Mouse (Mus musculus) liver, postnatal 0 days (tissue): ENCODE measurements around the gene Gm20388. TPM values are rescaled to one million over a fixed set of nuclear protein-coding genes. Genes with fewer than 3 reads are reported as not detected.

Experiments
- ATAC-seq: fragments of 200-750 bp; cut with Nextera tagmentation; 2 replicates; pipeline ENCODE4 v1.8.0; 2017; ENCODE audit warnings: mild to moderate bottlenecking, moderate library complexity
- DNase-seq: peaks from one replicate; pipeline ENCODE4 v3.0.0-alpha.2; 2016
- H3K27ac ChIP-seq: fragments of 300-500 bp; sonication (generic); 2 replicates; pipeline ENCODE4 v1.5.1; 2014; ENCODE audit warnings: antibody characterized with exemption, moderate library complexity, mild to moderate bottlenecking, low read depth
- H3K27me3 ChIP-seq: fragments of 300-500 bp; sonication (generic); 2 replicates; pipeline ENCODE4 v1.6.1; 2014; ENCODE audit warnings: low read length, control low read depth, mixed read lengths; ENCODE audit not compliant: insufficient read depth
- H3K36me3 ChIP-seq: fragments of 300-500 bp; sonication (generic); replicated peaks from 2 replicates; pipeline ENCODE4 v1.6.1; 2014; ENCODE audit warnings: mild to moderate bottlenecking, control low read depth, low read length, moderate library complexity, mixed read lengths; ENCODE audit not compliant: insufficient read depth
- H3K4me1 ChIP-seq: fragments of 300-500 bp; sonication (generic); 2 replicates; pipeline ENCODE4 v1.6.1; 2014; ENCODE audit warnings: antibody characterized with exemption, mild to moderate bottlenecking, control low read depth; ENCODE audit not compliant: insufficient read depth
- H3K4me2 ChIP-seq: fragments of 300-500 bp; sonication (generic); 2 replicates; pipeline ENCODE4 v1.6.1; 2014; ENCODE audit warnings: low read depth, mild to moderate bottlenecking, low read length, moderate library complexity, mixed read lengths
- H3K4me3 ChIP-seq: fragments of 300-500 bp; sonication (generic); 2 replicates; pipeline ENCODE4 v1.5.1; 2014; ENCODE audit warnings: low read depth, low read length
- H3K9ac ChIP-seq: fragments of 300-500 bp; sonication (generic); replicated peaks from 2 replicates; pipeline ENCODE4 v1.6.1; 2014; ENCODE audit warnings: mild to moderate bottlenecking, moderate library complexity
- H3K9me3 ChIP-seq: fragments of 300-500 bp; sonication (generic); 2 replicates; pipeline ENCODE4 v1.6.1; 2016; ENCODE audit warnings: mild to moderate bottlenecking, control low read depth, low read length, mixed read lengths
- CTCF ChIP-seq: sonication (generic); IDR thresholded peaks from 2 replicates; pipeline ENCODE4 v1.5.1; 2016; ENCODE audit warnings: antibody characterized with exemption, low read depth
- EP300 ChIP-seq: IDR thresholded peaks from 2 replicates; pipeline ENCODE4 v1.6.1; 2016; ENCODE audit warnings: antibody characterized with exemption, low read depth, mild to moderate bottlenecking
- WGBS: fragments of 180-500 bp; shearing (Covaris S2); extraction: QIAGEN DNeasy Blood & Tissue Kit; methylation state at CpG from one replicate; pipeline ENCODE4 v1.1.7; 2014; ENCODE audit not compliant: insufficient replicate concordance; 5-methylcytosine and 5-hydroxymethylcytosine counted together
- polyA plus RNA-seq: library from polyadenylated mRNA; unstranded; fragments of >200 nt; fragmentation: Nextera tagmentation; extraction: Ambion mirVana; gene quantifications from 2 replicates; pipeline ENCODE4 v1.2.1, GENCODE M21; 2015

Gm20388 gene
- polyA plus RNA-seq, 1 experiment from 2014 or later, result not detected

GRCm38 (mm10) chr8:122557248-122558038, 2646.8 kb downstream of the Gm20388 start:
- Histone ChIP-seq H3K27me3 (no peaks in the 10 kb centered on the region), H3K36me3 (no peaks in the 10 kb centered on the region), H3K9ac (0 out of 2 replicates have a peak overlapping the region, but pooled peaks have one; percentile 4), H3K4me1 (peaks cover 24% of the 10 kb centered on the region), H3K27ac (peak overlapping the region; percentile 78), H3K4me2 (peak overlapping the region; percentile 62), H3K9me3 (no peaks in the 10 kb centered on the region), H3K4me3 (no peak overlapping the region)
- DNase-seq (no peak), ATAC-seq (peak; percentile 18; the same call in 1 of the 2 replicates)
- TF ChIP-seq CTCF (no peak), EP300 (no peak)
- 28% methylated on average over 10 of the region's 10 CpGs for WGBS

GRCm38 (mm10) chr8:122558671-122559349, 2648.2 kb downstream of the Gm20388 start:
- Histone ChIP-seq H3K27ac (no peak overlapping the region; the same call in 1 of the 2 replicates), H3K27me3 (no peaks in the 10 kb centered on the region), H3K9ac (no peak overlapping the region), H3K9me3 (no peaks in the 10 kb centered on the region), H3K4me1 (peaks cover 24% of the 10 kb centered on the region), H3K4me3 (no peak overlapping the region), H3K4me2 (no peak overlapping the region), H3K36me3 (no peaks in the 10 kb centered on the region)
- TF ChIP-seq CTCF (peak; percentile 48), EP300 (no peak)
- WGBS, result 36% methylated on average over 12 of the region's 12 CpGs
- peak; percentile 34 for DNase-seq
- ATAC-seq, result no peak

- no peaks in the 10 kb centered on the region for H3K9me3 ChIP-seq
- H3K9ac ChIP-seq, result no peak overlapping the region
- DNase-seq (no peak), ATAC-seq (peak; percentile 19; the same call in 1 of the 2 replicates)
- H3K36me3 ChIP-seq, result no peaks in the 10 kb centered on the region
- no peak for TF ChIP-seq CTCF
- TF ChIP-seq EP300, result no peak
- peaks cover 25% of the 10 kb centered on the region for H3K4me1 ChIP-seq
- peak overlapping the region; percentile 39; the same call in 1 of the 2 replicates for H3K27ac ChIP-seq
- H3K4me2 ChIP-seq, result no peak overlapping the region
- WGBS, result 37% methylated on average over 5 of the region's 5 CpGs
- no peaks in the 10 kb centered on the region for H3K27me3 ChIP-seq
- no peak overlapping the region for H3K4me3 ChIP-seq
These were observed 2650.6 kb downstream of the Gm20388 start for GRCm38 (mm10) chr8:122561199-122561598.

GRCm38 (mm10) chr8:122564363-122565352, 2654.0 kb downstream of the Gm20388 start:
- WGBS, result 69% methylated on average over 25 of the region's 25 CpGs
- no peaks in the 10 kb centered on the region for H3K27me3 ChIP-seq
- ATAC-seq, result no peak
- TF ChIP-seq EP300, result no peak
- TF ChIP-seq CTCF, result no peak
- H3K9ac ChIP-seq, result no peak overlapping the region
- H3K4me1 ChIP-seq, result peaks cover 28% of the 10 kb centered on the region
- DNase-seq, result peak; percentile 14
- H3K36me3 ChIP-seq, result peaks cover 3% of the 10 kb centered on the region
- no peak overlapping the region for H3K4me3 ChIP-seq
- no peaks in the 10 kb centered on the region for H3K9me3 ChIP-seq
- H3K27ac ChIP-seq, result peak overlapping the region; percentile 71
- peak overlapping the region; percentile 27; the same call in 1 of the 2 replicates for H3K4me2 ChIP-seq

GRCm38 (mm10) chr8:122566766-122567165, 2656.1 kb downstream of the Gm20388 start:
- ATAC-seq, result no peak
- H3K4me1 ChIP-seq, result peaks cover 25% of the 10 kb centered on the region
- peak overlapping the region; percentile 95 for H3K27ac ChIP-seq
- TF ChIP-seq EP300 (no peak), CTCF (no peak)
- H3K36me3 ChIP-seq, result peaks cover 23% of the 10 kb centered on the region
- H3K4me3 ChIP-seq, result peak overlapping the region; percentile 87
- no peak for DNase-seq
- no peaks in the 10 kb centered on the region for H3K9me3 ChIP-seq
- no peaks in the 10 kb centered on the region for H3K27me3 ChIP-seq
- H3K4me2 ChIP-seq, result peak overlapping the region; percentile 89
- WGBS, result 21% methylated on average over 6 of the region's 6 CpGs
- H3K9ac ChIP-seq, result peak overlapping the region; percentile 94
